Mouse (Mus musculus) thymus, postnatal 36 days (tissue): Measurements from ENCODE around the gene Erh.

Experiments used
- DNase-seq, 2 experiments: peaks; one replicate each; pipeline ENCODE4 v3.0.0; 2022; ENCODE audit warnings: mixed read lengths in 2 of 2

The Erh gene

GRCm38 (mm10) chr12:80615371-80616257, 28.5 kb downstream of the Erh start:
- DNase-seq: no peak

- DNase-seq: no peak
Observed at GRCm38 (mm10) chr12:80612113-80612791, 31.9 kb downstream of the Erh start.

- no peak for DNase-seq
Observed at GRCm38 (mm10) chr12:80609928-80610327, 34.2 kb downstream of the Erh start.

GRCm38 (mm10) chr12:80608576-80608975, 35.6 kb downstream of the Erh start:
- no peak for DNase-seq

GRCm38 (mm10) chr12:80604218-80604617, 39.9 kb downstream of the Erh start:
- no peak for DNase-seq

GRCm38 (mm10) chr12:80603566-80603965, 40.6 kb downstream of the Erh start:
- no peak for DNase-seq

- no peak for DNase-seq
Observed at GRCm38 (mm10) chr12:80602432-80602831, 41.7 kb downstream of the Erh start.

GRCm38 (mm10) chr12:80601597-80602269, 42.4 kb downstream of the Erh start:
- no peak for DNase-seq

GRCm38 (mm10) chr12:80598756-80599155, 45.4 kb downstream of the Erh start:
- no peak for DNase-seq

GRCm38 (mm10) chr12:80598236-80598635, 45.9 kb downstream of the Erh start:
- no peak for DNase-seq

GRCm38 (mm10) chr12:80595968-80596367, 48.2 kb downstream of the Erh start:
- DNase-seq: no peak

- no peak for DNase-seq
Observed at GRCm38 (mm10) chr12:80595566-80595965, 48.6 kb downstream of the Erh start.

GRCm38 (mm10) chr12:80594781-80595180, 49.4 kb downstream of the Erh start:
- DNase-seq: no peak

- no peak for DNase-seq
Observed at GRCm38 (mm10) chr12:80594141-80594540, 50.0 kb downstream of the Erh start.

- peak; percentile 26 for DNase-seq
Observed at GRCm38 (mm10) chr12:80584973-80585372, 59.2 kb downstream of the Erh start.
